Mouse (Mus musculus) midbrain, embryonic 12.5 days (tissue): ENCODE measurements at regions not wholly inside any gene's neighbourhood (a gene's known extent, or its start where the extent isn't known, plus 50 kb on each side); places are given as distances from the start of the nearest gene placed in this dataset.
"Not testable (repeated sequence)": the region's sequence is repeated elsewhere in the genome, so short reads cannot be mapped to it uniquely, and the experiment has no call there.

ENCODE experiments used
- ATAC-seq: fragments of 200-750 bp; cut with Nextera tagmentation; 2 replicates; pipeline ENCODE4 v1.8.0; 2017; ENCODE audit warnings: low read depth, moderate TSS enrichment, moderate library complexity; ENCODE audit not compliant: low FRiP score
- H3K27ac ChIP-seq: fragments of 300-500 bp; sonication (generic); replicated peaks from 2 replicates; pipeline ENCODE4 v1.5.1; 2016; ENCODE audit warnings: mild to moderate bottlenecking
- H3K27me3 ChIP-seq: fragments of 300-500 bp; sonication (generic); 2 replicates; pipeline ENCODE4 v1.6.1; 2016; ENCODE audit warnings: mild to moderate bottlenecking
- H3K36me3 ChIP-seq: fragments of 300-500 bp; sonication (generic); 2 replicates; pipeline ENCODE4 v1.6.1; 2016
- H3K4me1 ChIP-seq: fragments of 300-500 bp; sonication (generic); 2 replicates; pipeline ENCODE4 v1.6.1; 2016
- H3K4me2 ChIP-seq: fragments of 300-500 bp; sonication (generic); replicated peaks from 2 replicates; pipeline ENCODE4 v1.6.1; 2016; ENCODE audit warnings: mild to moderate bottlenecking, moderate library complexity
- H3K4me3 ChIP-seq: fragments of 300-500 bp; sonication (generic); 2 replicates; pipeline ENCODE4 v1.5.1; 2016; ENCODE audit warnings: mild to moderate bottlenecking
- H3K9ac ChIP-seq: fragments of 300-500 bp; sonication (generic); replicated peaks from 2 replicates; pipeline ENCODE4 v1.6.1; 2016; ENCODE audit warnings: mild to moderate bottlenecking, moderate library complexity
- H3K9me3 ChIP-seq: fragments of 300-500 bp; sonication (generic); 2 replicates; pipeline ENCODE4 v1.6.1; 2016; ENCODE audit warnings: mild to moderate bottlenecking
- WGBS: fragments of 180-500 bp; shearing (Covaris S2); methylation state at CpG from one replicate; pipeline ENCODE4 v1.1.7; 2016; 5-methylcytosine and 5-hydroxymethylcytosine counted together

DNA sequence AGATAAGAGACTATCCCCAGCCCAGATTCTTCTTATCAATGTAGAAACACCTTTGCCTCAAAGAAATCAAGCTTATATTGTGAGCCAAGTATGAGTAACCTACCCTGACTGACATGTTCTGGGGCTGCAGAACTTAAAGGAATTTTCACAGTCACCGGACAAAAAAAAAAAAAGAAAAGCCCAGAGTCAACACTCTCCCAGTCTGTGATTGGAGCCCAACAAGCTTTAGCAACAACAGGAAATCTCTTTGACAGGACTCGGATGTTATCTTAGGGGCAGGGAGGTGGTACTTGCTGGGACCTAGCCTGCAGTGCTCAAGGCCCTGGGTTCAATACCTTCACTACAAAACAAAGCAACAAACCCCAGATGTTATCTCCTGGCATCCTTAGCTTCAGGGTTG, 114.2 kb downstream of the Nectin1 start:
- Histone ChIP-seq H3K27me3 (peaks cover 26% of the 10 kb centered on the region), H3K36me3 (no peaks in the 10 kb centered on the region), H3K27ac (no peak overlapping the region), H3K9me3 (no peaks in the 10 kb centered on the region), H3K4me2 (no peak overlapping the region), H3K4me1 (peaks cover under 1% of the 10 kb centered on the region; the same call in 1 of the 2 replicates), H3K9ac (no peak overlapping the region), H3K4me3 (no peak overlapping the region)
- ATAC-seq, result no peak
- 56% methylated on average over 2 of the region's 2 CpGs for WGBS

DNA sequence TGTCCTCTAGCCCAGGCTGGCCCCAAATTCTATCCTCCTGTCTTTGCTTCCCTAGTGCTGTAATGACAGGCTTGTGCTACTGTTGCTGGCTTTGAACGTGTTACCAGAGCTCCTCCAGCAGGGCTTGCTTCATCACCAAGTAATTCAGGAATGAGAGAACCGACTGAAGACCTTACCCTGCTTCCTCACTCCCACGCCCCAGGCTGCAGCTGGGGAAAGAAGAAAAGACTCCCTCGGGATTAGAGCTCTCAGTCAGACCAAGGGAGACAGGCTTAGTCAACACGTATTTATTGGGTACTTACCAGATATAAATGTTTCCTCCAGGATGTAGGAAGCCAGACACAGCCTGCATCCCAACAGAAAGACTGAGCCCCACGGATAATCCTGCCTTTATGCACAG, 115.0 kb downstream of the Nectin1 start:
- peaks cover 8% of the 10 kb centered on the region for H3K4me1 ChIP-seq
- no peak overlapping the region for H3K4me2 ChIP-seq
- ATAC-seq, result no peak
- WGBS, result 25% methylated on average over 6 of the region's 6 CpGs
- H3K9me3 ChIP-seq, result no peaks in the 10 kb centered on the region
- no peak overlapping the region for H3K4me3 ChIP-seq
- peaks cover 32% of the 10 kb centered on the region for H3K27me3 ChIP-seq
- H3K27ac ChIP-seq, result no peak overlapping the region
- H3K36me3 ChIP-seq, result no peaks in the 10 kb centered on the region
- no peak overlapping the region for H3K9ac ChIP-seq

DNA sequence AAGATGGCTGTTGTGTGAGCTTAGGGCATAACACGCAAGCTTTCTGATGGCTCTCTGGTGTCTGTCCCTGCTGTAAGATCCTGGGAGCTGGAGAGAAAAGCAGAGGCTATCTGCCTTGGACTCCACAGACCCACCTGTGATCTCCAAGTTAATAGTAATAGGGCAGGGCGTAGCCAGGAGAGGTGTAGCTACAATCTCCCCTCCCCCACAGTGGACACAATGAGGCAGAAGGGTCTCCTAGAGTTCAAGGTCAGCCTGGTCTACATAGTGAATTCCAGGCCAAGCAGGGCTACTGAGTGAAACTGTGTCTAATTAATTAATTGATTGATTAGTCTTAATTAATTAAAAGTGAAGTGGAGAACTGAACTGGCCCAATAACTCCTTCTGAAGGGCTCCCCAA, 116.5 kb downstream of the Nectin1 start:
- WGBS, result 93% methylated on average over 2 of the region's 2 CpGs
- no peak overlapping the region for H3K27ac ChIP-seq
- peaks cover 21% of the 10 kb centered on the region for H3K4me1 ChIP-seq
- no peak overlapping the region for H3K4me3 ChIP-seq
- H3K27me3 ChIP-seq, result peaks cover 46% of the 10 kb centered on the region
- H3K9me3 ChIP-seq, result no peaks in the 10 kb centered on the region
- no peak overlapping the region for H3K4me2 ChIP-seq
- no peak overlapping the region for H3K9ac ChIP-seq
- no peaks in the 10 kb centered on the region for H3K36me3 ChIP-seq
- no peak for ATAC-seq

DNA sequence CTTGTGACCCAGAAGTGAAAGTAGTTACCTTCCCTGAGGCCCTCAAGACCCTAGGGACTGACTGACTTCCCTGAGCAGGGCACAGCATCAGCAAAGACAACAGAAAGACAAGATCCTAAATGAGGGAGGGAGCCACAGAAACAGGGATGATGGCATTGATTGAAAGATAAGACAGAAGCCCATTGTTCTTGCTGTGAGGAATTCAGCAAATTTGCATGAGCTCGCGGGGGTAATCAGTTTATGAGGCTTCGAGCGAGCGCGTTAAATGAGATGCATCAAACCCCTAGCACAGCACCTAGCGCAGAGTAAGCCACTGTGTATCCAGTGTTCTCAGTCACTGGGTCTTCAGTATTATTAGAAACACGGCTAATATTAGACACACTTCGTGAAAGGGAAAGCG, 117.6 kb downstream of the Nectin1 start:
- Histone ChIP-seq H3K4me2 (no peak overlapping the region), H3K9me3 (no peaks in the 10 kb centered on the region), H3K4me3 (no peak overlapping the region), H3K4me1 (peaks cover 21% of the 10 kb centered on the region), H3K9ac (no peak overlapping the region), H3K36me3 (no peaks in the 10 kb centered on the region), H3K27me3 (peaks cover 54% of the 10 kb centered on the region), H3K27ac (no peak overlapping the region)
- WGBS, result 42% methylated on average over 10 of the region's 10 CpGs
- no peak for ATAC-seq

DNA sequence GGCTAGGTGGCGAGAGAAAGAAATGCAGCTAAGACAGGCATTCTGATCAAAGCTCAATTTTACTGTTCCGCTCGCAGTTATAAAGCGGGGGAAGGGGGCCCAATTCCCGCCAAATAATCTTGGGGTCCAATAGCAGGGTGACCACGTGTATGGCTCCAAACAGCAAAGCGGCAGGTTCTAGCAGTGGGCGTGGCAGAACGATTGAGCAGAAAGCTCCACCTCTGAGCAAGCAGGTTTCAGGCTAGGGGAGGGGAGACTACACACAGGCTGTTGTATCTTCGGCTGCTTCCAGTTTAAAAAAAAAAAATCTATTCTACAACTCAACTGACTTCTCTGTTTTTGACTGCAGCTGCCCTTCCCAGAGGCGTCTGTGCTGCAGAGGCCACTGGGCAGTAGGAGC, 118.2 kb downstream of the Nectin1 start:
- H3K36me3 ChIP-seq, H3K9ac ChIP-seq, H3K4me3 ChIP-seq, ATAC-seq, H3K27ac ChIP-seq, H3K9me3 ChIP-seq, H3K4me2 ChIP-seq: not testable (repeated sequence)
- Histone ChIP-seq H3K27me3 (peaks cover 54% of the 10 kb centered on the region), H3K4me1 (peaks cover 21% of the 10 kb centered on the region)
- WGBS, result 24% methylated on average over 11 of the region's 11 CpGs

DNA sequence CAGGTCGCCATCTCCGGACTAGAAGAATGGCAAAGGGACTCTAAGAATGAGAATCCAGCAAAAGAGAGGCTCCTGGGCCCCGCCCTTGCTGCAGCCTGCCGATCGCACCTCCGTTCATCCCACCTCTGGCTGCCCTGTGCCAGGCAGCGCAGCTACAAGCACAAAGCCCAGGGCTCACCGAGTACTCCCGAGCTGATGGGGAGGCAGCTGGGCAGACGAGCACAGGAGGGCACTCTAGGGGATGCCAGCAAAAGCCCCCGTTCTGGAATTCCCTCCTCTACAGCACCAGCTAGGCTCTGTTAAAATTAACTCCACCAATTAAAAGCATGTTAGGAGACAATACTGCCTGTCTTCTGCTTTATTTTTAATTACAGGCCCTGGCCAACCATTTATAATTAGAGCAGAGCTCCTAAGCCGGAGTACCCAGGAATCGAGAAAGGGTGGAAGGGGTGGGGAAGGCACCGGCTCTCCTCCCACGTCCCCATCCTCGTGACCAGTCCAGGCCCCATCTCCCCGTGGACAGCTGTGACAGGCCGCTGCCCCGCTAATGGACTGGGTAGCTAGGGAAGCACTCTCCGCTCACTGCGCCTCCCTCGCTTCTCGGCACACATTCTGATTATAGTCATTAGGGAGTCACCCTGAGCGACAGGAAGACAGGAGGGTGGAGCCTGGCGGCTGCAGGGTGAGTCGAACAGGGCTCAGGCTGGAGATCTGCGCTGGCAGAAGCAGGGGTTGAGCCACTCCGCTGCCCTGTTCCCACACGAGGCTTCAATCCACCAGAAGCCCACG, 120.0 kb downstream of the Nectin1 start:
- peaks cover 54% of the 10 kb centered on the region for H3K27me3 ChIP-seq
- 1% methylated on average over 30 of the region's 30 CpGs for WGBS

DNA sequence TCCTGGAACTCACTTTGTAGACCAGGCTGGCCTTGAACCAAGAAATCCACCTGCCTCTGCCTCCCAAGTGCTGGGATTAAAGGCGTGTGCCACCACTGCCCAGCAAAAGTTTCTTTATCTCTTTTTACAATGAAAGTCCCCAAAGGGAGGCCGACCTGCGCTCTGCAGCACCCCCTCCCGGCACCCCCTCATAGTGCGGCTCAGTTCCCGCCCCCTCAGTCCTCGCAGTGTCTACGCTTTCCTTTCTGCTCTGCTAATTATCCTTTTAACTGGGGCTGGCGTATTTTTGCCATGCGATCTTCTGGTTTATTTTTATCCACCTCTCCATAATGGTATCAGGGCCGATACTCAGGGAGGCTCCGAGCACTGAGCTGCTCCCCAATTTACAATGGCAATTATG, 123.0 kb downstream of the Nectin1 start:
- Histone ChIP-seq H3K9ac (no peak overlapping the region), H3K4me3 (no peak overlapping the region), H3K27me3 (peaks cover 41% of the 10 kb centered on the region), H3K27ac (no peak overlapping the region), H3K4me2 (no peak overlapping the region), H3K36me3 (no peaks in the 10 kb centered on the region), H3K9me3 (no peaks in the 10 kb centered on the region), H3K4me1 (peaks cover 21% of the 10 kb centered on the region)
- ATAC-seq, result no peak
- WGBS, result 74% methylated on average over 12 of the region's 12 CpGs

More for the DNA sequence above, 120.0 kb downstream of the Nectin1 start:
- Histone ChIP-seq H3K4me3 (peak overlapping the region; percentile 20), H3K36me3 (no peaks in the 10 kb centered on the region), H3K4me1 (peaks cover 21% of the 10 kb centered on the region), H3K4me2 (peak overlapping the region; percentile 50), H3K9me3 (no peaks in the 10 kb centered on the region), H3K27ac (peak overlapping the region; percentile 67), H3K9ac (peak overlapping the region; percentile 24; the same call in 1 of the 2 replicates)
- peak; percentile 84 for ATAC-seq

DNA sequence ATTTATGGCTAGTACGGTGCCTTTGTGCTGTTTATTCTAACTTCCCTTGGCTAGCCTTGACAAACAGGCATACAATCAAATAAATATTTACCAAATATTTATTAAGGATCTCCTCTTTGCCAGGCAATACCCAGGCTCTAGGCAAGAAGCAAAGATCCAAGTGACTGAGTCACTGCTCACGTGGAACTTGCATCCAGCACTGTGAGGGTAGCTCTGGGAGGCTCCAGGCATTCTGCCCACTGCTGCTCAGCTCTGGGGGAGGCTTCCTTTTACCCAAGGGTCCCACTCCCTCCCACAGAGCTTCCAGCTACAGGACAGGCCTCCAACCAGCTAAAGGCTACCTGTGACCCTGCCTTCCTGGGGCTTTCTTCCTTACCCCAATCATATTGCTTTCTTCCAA, 130.1 kb downstream of the Nectin1 start:
- H3K4me2 ChIP-seq, result no peak overlapping the region
- peaks cover 21% of the 10 kb centered on the region for H3K27me3 ChIP-seq
- WGBS, result 83% methylated on average over 2 of the region's 2 CpGs
- H3K4me1 ChIP-seq, result peaks cover 1% of the 10 kb centered on the region; the same call in 1 of the 2 replicates
- no peak overlapping the region for H3K27ac ChIP-seq
- H3K36me3 ChIP-seq, result no peaks in the 10 kb centered on the region
- no peak overlapping the region for H3K4me3 ChIP-seq
- no peak overlapping the region for H3K9ac ChIP-seq
- ATAC-seq, result no peak
- no peaks in the 10 kb centered on the region for H3K9me3 ChIP-seq

DNA sequence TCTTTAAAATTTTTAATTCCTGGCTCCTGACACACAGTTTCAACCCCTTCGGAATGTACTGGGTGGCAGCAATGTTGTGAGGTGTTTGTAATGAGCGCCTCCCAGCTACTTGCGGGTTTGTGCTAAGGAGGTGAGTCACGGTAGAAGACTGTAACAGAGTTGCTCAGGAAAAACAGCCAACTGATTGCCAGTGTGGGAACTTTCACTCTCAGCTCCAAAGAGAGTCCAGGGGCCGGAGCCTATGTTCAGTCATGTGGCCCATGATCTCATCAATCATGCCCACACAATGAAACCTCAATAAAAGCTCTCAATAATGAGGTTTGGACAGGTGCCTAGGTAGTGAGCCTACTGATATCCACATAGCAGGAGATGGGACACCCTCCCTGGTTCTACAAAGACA, 130.5 kb downstream of the Nectin1 start:
- WGBS, result 83% methylated on average over 5 of the region's 5 CpGs
- H3K4me2 ChIP-seq, result no peak overlapping the region
- no peak overlapping the region for H3K9ac ChIP-seq
- no peaks in the 10 kb centered on the region for H3K36me3 ChIP-seq
- H3K27ac ChIP-seq, result no peak overlapping the region
- H3K4me1 ChIP-seq, result peaks cover 6% of the 10 kb centered on the region; the same call in 1 of the 2 replicates
- H3K4me3 ChIP-seq, result no peak overlapping the region
- no peaks in the 10 kb centered on the region for H3K9me3 ChIP-seq
- H3K27me3 ChIP-seq, result peaks cover 25% of the 10 kb centered on the region
- ATAC-seq, result no peak

DNA sequence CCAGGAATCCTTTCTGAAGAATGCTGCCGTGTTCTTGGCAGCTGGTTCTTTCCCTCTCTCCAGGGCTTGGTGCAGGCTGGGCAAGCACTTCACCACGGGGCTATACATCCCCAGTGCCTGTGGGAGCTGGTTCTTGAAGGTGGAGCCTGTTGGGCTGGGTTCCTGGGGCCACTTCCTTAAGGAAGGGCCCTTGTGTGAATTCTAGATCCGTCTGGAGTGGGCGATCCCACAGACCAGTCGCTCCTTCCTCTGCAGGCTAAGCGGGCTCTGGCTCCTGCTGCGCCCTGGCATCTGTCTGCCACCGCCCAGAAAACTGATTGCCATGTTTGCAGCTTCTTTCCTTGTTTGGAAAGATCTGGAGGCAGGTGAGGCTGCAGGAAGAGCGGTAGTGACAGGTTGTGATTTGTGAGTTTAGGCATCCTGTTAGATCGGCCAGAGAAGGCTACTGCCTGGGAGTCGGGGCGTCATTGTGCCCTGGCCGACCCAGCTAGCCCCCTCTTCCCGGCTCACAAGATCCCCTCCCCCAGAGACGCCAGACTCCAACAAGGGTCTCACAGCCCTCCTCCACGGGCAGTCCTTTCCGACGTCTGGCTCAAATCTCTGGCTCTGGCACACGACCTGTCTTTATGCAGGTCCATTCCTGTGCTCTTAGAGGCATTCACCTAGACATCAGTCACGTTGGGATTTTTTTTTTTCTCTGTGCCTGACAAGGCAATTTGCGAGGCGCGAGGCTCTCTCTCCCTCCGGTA, 135.6 kb downstream of the Nectin1 start:
- 3% methylated on average over 24 of the region's 24 CpGs for WGBS
- Histone ChIP-seq H3K4me3 (peak overlapping the region; percentile 35), H3K36me3 (no peaks in the 10 kb centered on the region), H3K27ac (peak overlapping the region; percentile 52; the same call in 1 of the 2 replicates), H3K4me1 (peaks cover 23% of the 10 kb centered on the region), H3K4me2 (peak overlapping the region; percentile 59), H3K9me3 (no peaks in the 10 kb centered on the region), H3K27me3 (peaks cover 48% of the 10 kb centered on the region), H3K9ac (peak overlapping the region; percentile 7; the same call in 1 of the 2 replicates)
- ATAC-seq, result peak; percentile 68

DNA sequence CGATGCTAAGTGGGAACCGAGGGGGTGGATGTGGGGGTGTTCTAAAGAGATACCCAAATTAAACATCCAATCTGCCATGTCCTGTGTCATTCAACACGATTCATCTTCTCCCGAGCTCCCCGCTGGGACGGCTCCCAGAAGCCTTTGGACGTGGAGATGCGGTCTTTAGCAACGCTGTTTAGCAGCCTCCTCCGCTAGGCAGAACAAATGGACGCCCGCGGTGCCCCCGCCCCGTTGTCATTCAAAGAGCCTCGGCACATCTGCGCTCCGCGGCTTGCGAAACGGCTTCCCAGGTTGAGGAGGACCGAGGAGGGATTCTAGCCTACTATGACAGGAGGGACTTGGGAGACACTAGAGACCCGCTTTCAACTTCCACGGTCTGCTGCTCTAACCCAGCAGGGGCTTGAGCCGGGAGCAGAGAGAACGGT, 136.2 kb downstream of the Nectin1 start:
- peak overlapping the region; percentile 35 for H3K4me3 ChIP-seq
- H3K27me3 ChIP-seq, result peaks cover 46% of the 10 kb centered on the region
- WGBS, result under 1% methylated on average over 26 of the region's 26 CpGs
- H3K4me1 ChIP-seq, result peaks cover 23% of the 10 kb centered on the region
- H3K36me3 ChIP-seq, result no peaks in the 10 kb centered on the region
- H3K9me3 ChIP-seq, result no peaks in the 10 kb centered on the region
- ATAC-seq, result peak; percentile 81
- peak overlapping the region; percentile 52 for H3K27ac ChIP-seq
- H3K9ac ChIP-seq, result peak overlapping the region; percentile 7; the same call in 1 of the 2 replicates
- H3K4me2 ChIP-seq, result peak overlapping the region; percentile 59

DNA sequence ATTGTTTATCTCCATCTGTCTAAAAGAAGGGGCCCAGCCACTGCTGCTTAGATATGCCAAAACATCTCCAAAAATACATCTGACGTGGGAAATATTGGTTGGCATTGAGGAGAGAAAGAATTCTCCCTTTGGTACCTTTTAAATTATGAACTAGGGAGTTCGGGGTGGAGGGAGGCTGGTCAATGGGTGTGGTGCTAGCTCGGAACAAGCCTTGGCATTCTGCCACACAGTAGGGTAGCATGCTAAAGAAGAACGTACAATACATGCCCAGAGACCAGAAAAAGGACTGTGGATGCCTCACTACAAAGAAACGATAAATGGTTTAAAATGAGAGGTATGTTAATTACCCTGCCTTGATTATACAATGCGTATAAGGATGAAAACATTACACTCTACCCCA, 149.3 kb downstream of the Nectin1 start:
- Histone ChIP-seq H3K27me3 (peaks cover 7% of the 10 kb centered on the region; the same call in 1 of the 2 replicates), H3K9me3 (no peaks in the 10 kb centered on the region), H3K4me1 (peaks cover 8% of the 10 kb centered on the region; the same call in 1 of the 2 replicates), H3K4me3 (no peak overlapping the region), H3K4me2 (no peak overlapping the region), H3K27ac (no peak overlapping the region), H3K36me3 (no peaks in the 10 kb centered on the region), H3K9ac (no peak overlapping the region)
- no peak for ATAC-seq
- 72% methylated on average over 6 of the region's 6 CpGs for WGBS
